Mouse (Mus musculus) G1E (cell line): ENCODE measurements around the gene Tas1r2.
A peak's percentile ranks its signal among the peaks of the same experiment; 100 is the strongest.

Experiments used
- CTCF ChIP-seq: IDR thresholded peaks from 2 replicates; pipeline ENCODE4 v1.5.1; 2012; ENCODE audit warnings: low read depth, low read length, inconsistent platforms, mixed read lengths
- GATA1 ChIP-seq: IDR thresholded peaks from 2 replicates; pipeline ENCODE4 v1.6.1; 2012; ENCODE audit warnings: borderline replicate concordance, low read length, inconsistent platforms, mixed read lengths
- GATA2 ChIP-seq: IDR thresholded peaks from 2 replicates; pipeline ENCODE4 v1.6.1; 2012; ENCODE audit warnings: low read depth, low read length, inconsistent platforms, borderline replicate concordance

- TF ChIP-seq CTCF: peak; percentile 46; the same call in 1 of the 2 replicates
- TF ChIP-seq GATA2: no peak
- TF ChIP-seq GATA1: no peak
Measured at GRCm38 (mm10) chr4:139646916-139647315, 6.4 kb upstream of the Tas1r2 start.
